Mouse (Mus musculus) small intestine, adult 2 months (tissue): ENCODE results near the gene Ptpro.

ENCODE experiments used
- CTCF ChIP-seq: fragments of 200-500 bp; IDR thresholded peaks from 2 replicates; pipeline ENCODE4 v1.5.1; 2012; ENCODE audit warnings: low read depth, mild to moderate bottlenecking, control low read depth, inconsistent platforms, low read length, moderate library complexity, mixed read lengths; ENCODE audit not compliant: insufficient replicate concordance, insufficient read length; ENCODE audit errors: extremely low read depth
- POLR2A ChIP-seq: fragments of 200-500 bp; IDR thresholded peaks from 2 replicates; pipeline ENCODE4 v1.6.1; 2012; ENCODE audit warnings: low read depth, mild to moderate bottlenecking, control low read depth, inconsistent platforms, low read length, moderate library complexity

- TF ChIP-seq POLR2A (no peak), CTCF (no peak)
Observed at GRCm38 (mm10) chr6:137281541-137282049, 29.5 kb downstream of the Ptpro start.
